Mouse (Mus musculus) adrenal gland, postnatal 10 days (tissue): ENCODE results near the gene Cry2. TPM values are rescaled to one million over a fixed set of nuclear protein-coding genes. Genes with fewer than 3 reads are reported as not detected.

Experiments used
- DNase-seq: peaks from one replicate; pipeline ENCODE4 v3.0.0; 2021; ENCODE audit warnings: mixed read lengths
- total RNA-seq, 2 experiments: library from RNA; stranded (reverse); gene quantifications; 2 replicates each; pipeline ENCODE4 v1.2.3; 2021

Gene Cry2
- total RNA-seq, 2 experiments from 2014 or later, result 39.3 to 41.9 TPM

GRCm38 (mm10) chr2:92445890-92446289, 12.0 kb upstream of the Cry2 start:
- DNase-seq, result no peak

- DNase-seq, result no peak
Observed at GRCm38 (mm10) chr2:92444376-92444775, 10.5 kb upstream of the Cry2 start.

- DNase-seq, result no peak
Observed at GRCm38 (mm10) chr2:92443313-92443712, 9.5 kb upstream of the Cry2 start.

- DNase-seq, result no peak
Observed at GRCm38 (mm10) chr2:92442419-92443001, 8.7 kb upstream of the Cry2 start.

- no peak for DNase-seq
Observed at GRCm38 (mm10) chr2:92440432-92440831, 6.6 kb upstream of the Cry2 start.

- DNase-seq, result no peak
Observed at GRCm38 (mm10) chr2:92438567-92438966, 4.7 kb upstream of the Cry2 start.

- DNase-seq, result peak; percentile 90
Observed at GRCm38 (mm10) chr2:92437875-92438274, 4.0 kb upstream of the Cry2 start.

- DNase-seq, result no peak
Observed at GRCm38 (mm10) chr2:92437366-92437765, 3.5 kb upstream of the Cry2 start.

GRCm38 (mm10) chr2:92435023-92435422, 1.2 kb upstream of the Cry2 start:
- no peak for DNase-seq

- no peak for DNase-seq
Observed at GRCm38 (mm10) chr2:92434375-92434745, 517 bp upstream of the Cry2 start.

GRCm38 (mm10) chr2:92432299-92433295, 1.2 kb downstream of the Cry2 start:
- DNase-seq, result peak; percentile 82

GRCm38 (mm10) chr2:92431611-92432179, 2.1 kb downstream of the Cry2 start:
- DNase-seq, result no peak

GRCm38 (mm10) chr2:92430723-92431541, 2.9 kb downstream of the Cry2 start:
- peak; percentile 69 for DNase-seq

- DNase-seq, result no peak
Observed at GRCm38 (mm10) chr2:92430089-92430488, 3.8 kb downstream of the Cry2 start.

GRCm38 (mm10) chr2:92427882-92428281, 6.0 kb downstream of the Cry2 start:
- DNase-seq, result peak; percentile 86

GRCm38 (mm10) chr2:92426426-92426825, 7.4 kb downstream of the Cry2 start:
- DNase-seq, result no peak

- DNase-seq, result no peak
Observed at GRCm38 (mm10) chr2:92425366-92425765, 8.5 kb downstream of the Cry2 start.

- DNase-seq, result peak; percentile 70
Observed at GRCm38 (mm10) chr2:92424462-92425308, 9.2 kb downstream of the Cry2 start.

- peak; percentile 99 for DNase-seq
Observed at GRCm38 (mm10) chr2:92423702-92424461, 10.0 kb downstream of the Cry2 start.

- no peak for DNase-seq
Observed at GRCm38 (mm10) chr2:92423156-92423555, 10.7 kb downstream of the Cry2 start.
